Mouse (Mus musculus): ENCODE data around the gene Hes7.

Gene Hes7

GRCm38 (mm10) chr11:69150444-69150843, 30.2 kb downstream of the Hes7 start:
- peak; percentile 64 for DNase-seq (ENCODE audit: low spot score)

GRCm38 (mm10) chr11:69151004-69151403, 30.8 kb downstream of the Hes7 start:
- DNase-seq (ENCODE audit: low spot score): no peak

GRCm38 (mm10) chr11:69153831-69154230, 33.6 kb downstream of the Hes7 start:
- no peak for DNase-seq (ENCODE audit: low spot score)

- DNase-seq (ENCODE audit: low spot score): no peak
Observed at GRCm38 (mm10) chr11:69155351-69155750, 35.1 kb downstream of the Hes7 start.

- no peak for DNase-seq (ENCODE audit: low spot score)
Observed at GRCm38 (mm10) chr11:69156800-69157199, 36.6 kb downstream of the Hes7 start, which contains the start of gene Alox12b. Gene Alox12b, plus strand, starts transcription at chr11:69156989.

- no peak for DNase-seq (ENCODE audit: low spot score)
Observed at GRCm38 (mm10) chr11:69169313-69169712, 49.1 kb downstream of the Hes7 start.

GRCm38 (mm10) chr11:69171626-69172025, 51.4 kb downstream of the Hes7 start:
- peak; percentile 68 for DNase-seq (ENCODE audit: low spot score)

GRCm38 (mm10) chr11:69172606-69173005, 52.4 kb downstream of the Hes7 start:
- DNase-seq (ENCODE audit: low spot score): no peak
